Mouse (Mus musculus) liver, embryonic 14.5 days (tissue): ENCODE results near the gene Vps13c. TPM values are rescaled to one million over a fixed set of nuclear protein-coding genes. Genes with fewer than 3 reads are reported as not detected.

Experiments used
- ATAC-seq: fragments of 200-750 bp; cut with Nextera tagmentation; 2 replicates; pipeline ENCODE4 v1.8.0; 2017; ENCODE audit warnings: moderate number of reproducible peaks, mild to moderate bottlenecking, moderate library complexity; ENCODE audit not compliant: insufficient read depth
- DNase-seq, 3 experiments: peaks; one replicate each; pipeline ENCODE4 v3.0.0-alpha.2; 2012 to 2013; ENCODE audit warnings: low read depth in 3 of 3, low spot score in 3 of 3
- H3K27ac ChIP-seq: fragments of 300-500 bp; sonication (generic); 2 replicates; pipeline ENCODE4 v1.5.1; 2014; ENCODE audit warnings: moderate library complexity, mild to moderate bottlenecking, control low read depth, inconsistent platforms
- H3K27me3 ChIP-seq: fragments of 300-500 bp; sonication (generic); 2 replicates; pipeline ENCODE4 v1.6.1; 2014; ENCODE audit warnings: mild to moderate bottlenecking, low read length, moderate library complexity; ENCODE audit not compliant: control insufficient read depth, insufficient read depth
- H3K36me3 ChIP-seq: fragments of 300-500 bp; sonication (generic); replicated peaks from 2 replicates; pipeline ENCODE4 v1.6.1; 2014; ENCODE audit warnings: low read depth; ENCODE audit not compliant: control insufficient read depth, insufficient read depth
- H3K4me1 ChIP-seq, 2 experiments: fragments of 200-500 bp in 1 of 2; fragments of 300-500 bp in 1 of 2; sonication (generic) in 1 of 2; replicated peaks; 2 replicates each; pipeline ENCODE4 v1.6.1; 2012 to 2014; ENCODE audit warnings: antibody characterized with exemption in 1 of 2, inconsistent platforms in 1 of 2, low read length in 1 of 2; ENCODE audit not compliant: control insufficient read depth in 2 of 2, insufficient read depth in 2 of 2
- H3K4me2 ChIP-seq: fragments of 300-500 bp; sonication (generic); 2 replicates; pipeline ENCODE4 v1.6.1; 2014; ENCODE audit warnings: low read depth, mild to moderate bottlenecking, control low read depth, moderate library complexity
- H3K4me3 ChIP-seq, 2 experiments: fragments of 200-500 bp in 1 of 2; fragments of 300-500 bp in 1 of 2; sonication (generic) in 1 of 2; 2 replicates each; pipeline ENCODE4 v1.5.1; 2012 to 2014; ENCODE audit warnings: low read depth in 2 of 2, low read length in 2 of 2, mild to moderate bottlenecking in 2 of 2, control low read depth in 1 of 2, inconsistent platforms in 1 of 2, moderate library complexity in 1 of 2; ENCODE audit not compliant: insufficient read depth in 1 of 2
- H3K9ac ChIP-seq: fragments of 300-500 bp; sonication (generic); replicated peaks from 2 replicates; pipeline ENCODE4 v1.6.1; 2014; ENCODE audit warnings: mild to moderate bottlenecking, control low read depth, moderate library complexity
- H3K9me3 ChIP-seq: fragments of 300-500 bp; sonication (generic); 2 replicates; pipeline ENCODE4 v1.6.1; 2016; ENCODE audit warnings: low read length, mixed read lengths; ENCODE audit not compliant: control insufficient read depth
- CTCF ChIP-seq: IDR thresholded peaks from 2 replicates; pipeline ENCODE4 v1.5.1; 2016; ENCODE audit warnings: antibody characterized with exemption, low read depth, control low read depth
- EP300 ChIP-seq: IDR thresholded peaks from 2 replicates; pipeline ENCODE4 v1.6.1; 2016; ENCODE audit warnings: antibody characterized with exemption, low read depth
- WGBS: fragments of 180-500 bp; shearing (Covaris S2); extraction: QIAGEN DNeasy Blood & Tissue Kit; methylation state at CpG from one replicate; pipeline ENCODE4 v1.1.7; 2014; ENCODE audit not compliant: insufficient replicate concordance; 5-methylcytosine and 5-hydroxymethylcytosine counted together
- polyA plus RNA-seq, 2 experiments: library from polyadenylated mRNA; depleted of rRNA in 1 of 2; stranded (reverse) in 1 of 2; unstranded in 1 of 2; fragments of >200 nt; fragmentation: Nextera tagmentation in 1 of 2; extraction: Ambion mirVana in 1 of 2; gene quantifications; 2 replicates each; pipeline versions ENCODE4 v1.2.1 to v1.2.3; 2012 to 2014

Gene Vps13c
- polyA plus RNA-seq, 2 experiments = 6.6 to 7.2 TPM

- Histone ChIP-seq H3K9me3 (no peaks in the 10 kb centered on the region), H3K4me3 (no peak overlapping the region), H3K4me2 (no peak overlapping the region), H3K36me3 (no peaks in the 10 kb centered on the region), H3K27ac (no peak overlapping the region), H3K9ac (no peak overlapping the region), H3K4me1 (no peaks in the 10 kb centered on the region), H3K27me3 (no peaks in the 10 kb centered on the region)
- ATAC-seq = no peak
- TF ChIP-seq EP300 (no peak), CTCF (no peak)
- WGBS = 67% methylated on average over 9 of the region's 9 CpGs
- no peak for DNase-seq
These were observed 182.3 kb downstream of the Vps13c start for GRCm38 (mm10) chr9:68022311-68023043.

DNA sequence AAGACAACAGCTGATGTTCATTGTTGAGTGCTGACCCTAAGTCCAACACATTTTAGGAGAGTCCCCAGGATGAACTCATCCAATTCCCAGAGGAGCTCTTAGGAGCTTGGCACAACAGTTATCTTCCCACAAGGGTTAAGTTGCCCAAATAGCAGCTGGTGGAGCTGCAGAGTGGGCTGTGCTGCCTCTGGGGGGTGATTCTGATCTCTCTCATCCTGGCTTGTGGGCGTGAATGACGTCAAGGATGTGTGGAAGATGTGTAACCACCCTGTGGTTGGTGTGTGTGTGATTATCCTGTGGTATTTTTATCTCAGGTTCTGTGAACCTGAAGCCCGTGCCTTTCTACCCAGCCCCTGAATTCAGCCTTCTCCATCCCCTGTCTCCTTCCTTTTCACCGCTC, 188.4 kb downstream of the Vps13c start:
- ATAC-seq (no peak), DNase-seq (no peak)
- no peak overlapping the region for H3K4me2 ChIP-seq
- H3K9ac ChIP-seq = no peak overlapping the region
- H3K9me3 ChIP-seq = no peaks in the 10 kb centered on the region
- no peaks in the 10 kb centered on the region for H3K36me3 ChIP-seq
- H3K27me3 ChIP-seq = no peaks in the 10 kb centered on the region
- no peak for TF ChIP-seq CTCF
- no peak for TF ChIP-seq EP300
- no peak overlapping the region for H3K4me3 ChIP-seq
- WGBS = 21% methylated on average over 4 of the region's 4 CpGs
- no peaks in the 10 kb centered on the region for H3K4me1 ChIP-seq
- H3K27ac ChIP-seq = no peak overlapping the region

DNA sequence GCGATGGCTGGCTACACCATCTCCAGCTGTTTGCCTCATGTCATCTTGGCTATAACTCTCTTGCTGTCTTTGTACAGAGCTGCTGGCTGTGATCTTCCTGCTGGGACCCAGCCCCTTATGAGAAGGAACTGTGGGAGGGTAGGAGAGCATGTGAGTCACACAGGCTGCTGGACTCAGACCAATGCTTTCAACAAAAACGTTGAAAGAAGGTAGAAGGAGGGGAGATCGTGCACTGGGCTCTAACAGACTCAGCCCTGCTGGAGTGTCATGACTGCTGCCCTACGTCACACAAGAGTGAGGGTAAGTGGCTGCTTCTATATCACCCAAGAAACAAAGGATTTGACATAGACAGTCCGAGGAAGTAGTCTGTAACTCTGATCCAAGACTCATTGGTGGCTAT, 193.6 kb downstream of the Vps13c start:
- no peak overlapping the region for H3K4me2 ChIP-seq
- DNase-seq (no peak), ATAC-seq (no peak)
- no peaks in the 10 kb centered on the region for H3K4me1 ChIP-seq
- no peak overlapping the region for H3K4me3 ChIP-seq
- no peaks in the 10 kb centered on the region for H3K9me3 ChIP-seq
- H3K27ac ChIP-seq = no peak overlapping the region
- no peaks in the 10 kb centered on the region for H3K27me3 ChIP-seq
- no peak for TF ChIP-seq CTCF
- TF ChIP-seq EP300 = no peak
- no peaks in the 10 kb centered on the region for H3K36me3 ChIP-seq
- WGBS = 55% methylated on average over 5 of the region's 5 CpGs
- H3K9ac ChIP-seq = no peak overlapping the region

Other genes with a start within 250 kb of the Vps13c start
- not detected in 2 replicates for gene C2cd4b, start 81.0 kb upstream of the Vps13c start, polyA plus RNA-seq (2012; rRNA removed)
- not detected in 2 replicates for gene C2cd4b, start 81.0 kb upstream of the Vps13c start, polyA plus RNA-seq (2014; fragmentation: Nextera tagmentation; extraction: Ambion mirVana)
- gene C2cd4a, start 8.1 kb upstream of the Vps13c start, polyA plus RNA-seq (2012; rRNA removed) = 4.4 and 6.8 TPM in 2 replicates
- 0.81 and 1.5 TPM in 2 replicates for gene C2cd4a, start 8.1 kb upstream of the Vps13c start, polyA plus RNA-seq (2014; fragmentation: Nextera tagmentation; extraction: Ambion mirVana)